In the genomic region with DNA sequence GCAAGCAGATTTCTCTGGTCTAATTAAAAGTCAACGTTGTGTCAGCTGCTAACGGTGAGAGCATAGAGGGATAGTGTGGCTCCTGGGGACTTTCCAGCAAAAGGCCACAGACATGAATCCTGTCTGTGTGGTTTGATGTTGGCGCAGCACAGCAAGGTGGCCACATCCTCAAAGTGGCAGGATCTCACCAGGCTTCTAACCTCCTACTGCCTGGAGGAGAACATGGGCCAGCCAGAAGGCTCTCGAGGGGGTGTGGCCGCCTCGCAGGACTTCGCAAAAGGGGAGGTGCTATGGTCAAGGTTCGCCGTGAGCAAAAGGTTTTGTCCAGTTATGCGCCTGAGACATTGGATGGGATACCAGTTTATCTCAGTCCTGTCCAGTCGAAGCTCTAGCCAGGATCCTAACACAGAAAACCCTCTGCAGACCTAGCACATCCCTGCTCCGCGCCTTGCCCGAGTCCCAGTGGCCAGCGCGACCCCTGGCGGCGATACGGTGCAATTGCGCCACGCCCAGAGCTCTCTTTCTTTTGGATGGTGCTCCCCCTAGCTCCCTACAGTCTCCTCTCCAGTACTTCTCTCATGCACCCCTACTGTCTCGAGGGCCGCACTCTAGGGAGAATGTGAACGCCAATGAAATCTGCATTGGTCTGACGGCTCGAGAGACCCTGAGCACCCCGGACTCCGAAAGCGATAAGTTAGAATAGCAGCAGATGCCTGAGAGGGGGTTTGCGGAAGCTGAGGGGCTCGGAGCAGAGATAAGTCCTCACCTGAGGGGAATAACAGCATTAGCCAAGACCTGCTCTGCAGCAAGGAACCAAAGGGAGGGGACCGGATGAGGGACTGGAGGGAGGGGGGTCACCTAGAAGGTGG, we compare ENCODE assay signal across 8 mouse cellular contexts. TPM values are rescaled to one million over a fixed set of nuclear protein-coding genes. Genes with fewer than 3 reads are reported as not detected.
DNase-seq lines count a peak whose midpoint lies in the region; ATAC-seq lines count a peak whose summit lies in the region.

No protein-coding gene starts in this region.

- no peaks in the 10 kb centered on the region for H3K9me3 ChIP-seq in intestine, embryonic 15.5 days
- H3K9me3 ChIP-seq in midbrain, embryonic 10.5 days (replicated peaks) = no peaks in the 10 kb centered on the region

- no peaks in the 10 kb centered on the region for H3K27me3 ChIP-seq in intestine, embryonic 15.5 days (replicated peaks)
- H3K27me3 ChIP-seq in midbrain, embryonic 10.5 days (ENCODE audit: low read depth, poor library complexity, severe bottlenecking) = peaks cover 49% of the 10 kb centered on the region

- H3K9ac ChIP-seq in intestine, embryonic 15.5 days = 0 out of 2 replicates have a peak overlapping the region, but pooled peaks have one; percentile 28

- WGBS in intestine, embryonic 15.5 days = 11% methylated on average over 32 of the region's 32 CpGs
- WGBS in midbrain, embryonic 10.5 days = 15% methylated on average over 32 of the region's 32 CpGs

- H3K27ac ChIP-seq in intestine, embryonic 15.5 days = no peak overlapping the region
- H3K27ac ChIP-seq in midbrain, embryonic 10.5 days (replicated peaks) = 0 out of 2 replicates have a peak overlapping the region, but pooled peaks have one; percentile 4

- ATAC-seq in intestine, embryonic 15.5 days = peak; percentile 86

- peak; percentile 78 for DNase-seq in adipocyte (ENCODE audit: low spot score)
- DNase-seq in embryo, embryonic 10 days (ENCODE audit: low spot score) = peak; percentile 94
- peak; percentile 84 for DNase-seq in gastrocnemius, postnatal 25 days
- peak; percentile 86 to 92 for DNase-seq in left cerebral cortex, postnatal 25 days (ENCODE audit: low spot score in 2 of 2)
- DNase-seq in midbrain, embryonic 10.5 days (ENCODE audit: low spot score) = peak; percentile 90
- peak; percentile 88 for DNase-seq in right cerebral cortex, postnatal 4 days
- DNase-seq in yolk sac, embryonic 10.5 days (ENCODE audit: low spot score) = peak; percentile 76

- H3K36me3 ChIP-seq in intestine, embryonic 15.5 days = no peaks in the 10 kb centered on the region
- H3K36me3 ChIP-seq in midbrain, embryonic 10.5 days = no peaks in the 10 kb centered on the region

- H3K4me1 ChIP-seq in intestine, embryonic 15.5 days (replicated peaks) = peaks cover 10% of the 10 kb centered on the region
- H3K4me1 ChIP-seq in midbrain, embryonic 10.5 days = peaks cover 11% of the 10 kb centered on the region

- H3K4me3 ChIP-seq in intestine, embryonic 15.5 days (replicated peaks) = peak overlapping the region; percentile 17; the same call in 1 of the 2 replicates
- H3K4me3 ChIP-seq in midbrain, embryonic 10.5 days = peak overlapping the region; percentile 7

- H3K4me2 ChIP-seq in intestine, embryonic 15.5 days (replicated peaks) = peak overlapping the region; percentile 62

- intact Hi-C loops in left cerebral cortex, postnatal 25 days (cut with DNase I) = loop anchor here (1.0 kb wide), 1 partner anchor 54 kb away; no protein-coding TSS in a partner anchor

RNA-seq across cellular contexts. Expression of gene Cep170b, which starts 13.3 kb away (rescaled TPM):
- total RNA-seq in gastrocnemius, postnatal 25 days (2021) = 1 to 10 TPM; 8.8 to 9.1 TPM
- 20.1 and 22.4 TPM in 2 replicates for polyA plus RNA-seq in intestine, embryonic 15.5 days (2015; fragmentation: Nextera tagmentation; extraction: Ambion mirVana)
- total RNA-seq in left cerebral cortex, postnatal 25 days (2021) = 100 to 1,000 TPM; 246 TPM
- polyA plus RNA-seq in midbrain, embryonic 10.5 days (2016; fragmentation: Nextera tagmentation; extraction: Ambion mirVana) = 3.3 and 4.3 TPM in 2 replicates

RNA-seq across cellular contexts. Expression of gene Zbtb42, which starts 28.3 kb away (rescaled TPM):
- total RNA-seq in gastrocnemius, postnatal 25 days (2021) = 1 to 10 TPM; 1.2 to 1.9 TPM
- 7.5 and 10.3 TPM in 2 replicates for polyA plus RNA-seq in intestine, embryonic 15.5 days (2015; fragmentation: Nextera tagmentation; extraction: Ambion mirVana)
- total RNA-seq in left cerebral cortex, postnatal 25 days (2021) = 1 to 10 TPM in 1 of 2 experiments, under 1 TPM in 1; 0.76 to 1.3 TPM
- 8.2 and 9.2 TPM in 2 replicates for polyA plus RNA-seq in midbrain, embryonic 10.5 days (2016; fragmentation: Nextera tagmentation; extraction: Ambion mirVana)

RNA-seq across cellular contexts. Expression of gene Akt1, which starts 32.3 kb away (rescaled TPM):
- total RNA-seq in gastrocnemius, postnatal 25 days (2021) = 10 to 100 TPM; 63.5 to 69.7 TPM
- 128 and 141 TPM in 2 replicates for polyA plus RNA-seq in intestine, embryonic 15.5 days (2015; fragmentation: Nextera tagmentation; extraction: Ambion mirVana)
- total RNA-seq in left cerebral cortex, postnatal 25 days (2021) = 100 to 1,000 TPM; 138 to 140 TPM
- polyA plus RNA-seq in midbrain, embryonic 10.5 days (2016; fragmentation: Nextera tagmentation; extraction: Ambion mirVana) = 44.5 and 46.2 TPM in 2 replicates

RNA-seq across cellular contexts. Expression of gene Pld4, which starts 53.5 kb away (rescaled TPM):
- total RNA-seq in gastrocnemius, postnatal 25 days (2021) = 1 to 10 TPM; 3.5 to 3.9 TPM
- polyA plus RNA-seq in intestine, embryonic 15.5 days (2015; fragmentation: Nextera tagmentation; extraction: Ambion mirVana) = 11.6 and 12.6 TPM in 2 replicates
- total RNA-seq in left cerebral cortex, postnatal 25 days (2021) = 10 to 100 TPM in 1 of 2 experiments, 1 to 10 TPM in 1; 9.3 to 10.7 TPM
- 3.7 and 5.7 TPM in 2 replicates for polyA plus RNA-seq in midbrain, embryonic 10.5 days (2016; fragmentation: Nextera tagmentation; extraction: Ambion mirVana)

Comparison
In these comparisons a context has a peak if more than half of its experiments do, and no peak if none do; other contexts are left out.
1. RNA of gene Cep170b, which starts 13.3 kb away (total RNA-seq): 246 TPM in left cerebral cortex, postnatal 25 days; 8.8 to 9.1 TPM in gastrocnemius, postnatal 25 days; every median in the first group is over 10 times any median in the second.
2. Peak in every context shown above with its lines, with median percentiles within 50 percentile points of each other: DNase-seq.